Mouse (Mus musculus) activated CD4-positive, CD25-positive, alpha-beta regulatory T cell, adult 4 months (primary cell): ENCODE measurements around the gene Cenpp. TPM values are rescaled to one million over a fixed set of nuclear protein-coding genes. Genes with fewer than 3 reads are reported as not detected.
A peak's percentile ranks its signal among the peaks of the same experiment; 100 is the strongest.
"Not testable (repeated sequence)": the region's sequence is repeated elsewhere in the genome, so short reads cannot be mapped to it uniquely, and the experiment has no call there.

Experiments used
- ATAC-seq: one replicate; pipeline ENCODE4 v1.8.0; 2017
- polyA plus RNA-seq, 2 experiments: library from polyadenylated mRNA; unstranded; fragments of 100-300 nt; shearing (Covaris generic); gene quantifications; one replicate each; pipeline ENCODE4 v1.2.1; 2017

The Cenpp gene
- polyA plus RNA-seq, 2 experiments from 2014 or later: 8.9 to 10.0 TPM

GRCm38 (mm10) chr13:49603603-49604002 is 49.0 kb downstream of the Cenpp start:
- ATAC-seq: no peak

- not testable (repeated sequence) for ATAC-seq
Measured at GRCm38 (mm10) chr13:49602541-49602940, 50.0 kb downstream of the Cenpp start.

- no peak for ATAC-seq
Measured at GRCm38 (mm10) chr13:49586062-49586461, 66.5 kb downstream of the Cenpp start.

- no peak for ATAC-seq
Measured at GRCm38 (mm10) chr13:49584307-49585005, 68.1 kb downstream of the Cenpp start.

GRCm38 (mm10) chr13:49583859-49584258 is 68.7 kb downstream of the Cenpp start:
- no peak for ATAC-seq

GRCm38 (mm10) chr13:49581541-49582530 is 70.7 kb downstream of the Cenpp start, which contains the start of gene Omd:
Omd (plus strand) TSS chr13:49582462.
- ATAC-seq: no peak

GRCm38 (mm10) chr13:49571418-49571817 is 81.2 kb downstream of the Cenpp start:
- no peak for ATAC-seq

- ATAC-seq: no peak
Measured at GRCm38 (mm10) chr13:49570371-49570770, 82.2 kb downstream of the Cenpp start.

- ATAC-seq: no peak
Measured at GRCm38 (mm10) chr13:49564347-49564746, 88.2 kb downstream of the Cenpp start.

- ATAC-seq: no peak
Measured at GRCm38 (mm10) chr13:49560886-49561285, 91.7 kb downstream of the Cenpp start.

- ATAC-seq: no peak
Measured at GRCm38 (mm10) chr13:49559185-49559584, 93.4 kb downstream of the Cenpp start.

GRCm38 (mm10) chr13:49556924-49557323 is 95.7 kb downstream of the Cenpp start:
- peak; percentile 76 for ATAC-seq

GRCm38 (mm10) chr13:49556203-49556602 is 96.4 kb downstream of the Cenpp start:
- no peak for ATAC-seq

- ATAC-seq: no peak
Measured at GRCm38 (mm10) chr13:49554519-49554918, 98.1 kb downstream of the Cenpp start.

GRCm38 (mm10) chr13:49549616-49550015 is 103.0 kb downstream of the Cenpp start:
- no peak for ATAC-seq

- ATAC-seq: no peak
Measured at GRCm38 (mm10) chr13:49547563-49548150, 104.9 kb downstream of the Cenpp start.

- ATAC-seq: no peak
Measured at GRCm38 (mm10) chr13:49546517-49546916, 106.1 kb downstream of the Cenpp start.

GRCm38 (mm10) chr13:49545646-49546045 is 106.9 kb downstream of the Cenpp start:
- ATAC-seq: no peak

GRCm38 (mm10) chr13:49544279-49544678 is 108.3 kb downstream of the Cenpp start, which contains the start of gene Aspn:
Aspn (plus strand) TSS chr13:49544443.
- no peak for ATAC-seq

- no peak for ATAC-seq
Measured at GRCm38 (mm10) chr13:49538693-49539092, 113.9 kb downstream of the Cenpp start.

- no peak for ATAC-seq
Measured at GRCm38 (mm10) chr13:49536946-49537345, 115.6 kb downstream of the Cenpp start.

- ATAC-seq: no peak
Measured at GRCm38 (mm10) chr13:49530636-49531035, 121.9 kb downstream of the Cenpp start.

GRCm38 (mm10) chr13:49526235-49526634 is 126.3 kb downstream of the Cenpp start:
- no peak for ATAC-seq
